Mouse (Mus musculus): ENCODE data around the gene Dnajc10. TPM values are rescaled to one million over a fixed set of nuclear protein-coding genes. Genes with fewer than 3 reads are reported as not detected.

Dnajc10 gene
- polyA plus RNA-seq, 1 experiment from 2014 or later, result 43.8 TPM

DNA sequence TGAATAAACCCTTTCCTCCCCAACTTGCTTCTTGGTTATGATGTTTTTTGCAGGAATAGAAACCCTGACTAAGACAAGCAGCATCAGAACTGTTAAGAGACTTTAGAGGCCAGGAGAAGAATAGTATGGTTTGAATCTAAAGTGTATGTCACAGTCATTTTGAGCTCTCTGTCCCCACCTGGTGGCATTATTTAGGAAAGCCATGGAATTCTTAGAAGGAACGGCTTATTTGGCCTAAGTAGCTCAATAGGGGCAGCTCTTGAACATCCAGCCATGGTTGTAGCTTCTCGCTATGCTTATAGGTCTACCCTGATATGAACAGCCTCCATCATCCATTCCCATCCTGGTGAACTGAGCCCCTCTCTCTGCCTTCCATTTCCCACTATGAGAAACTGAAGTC, 40.1 kb upstream of the Dnajc10 start:
- Histone ChIP-seq H3K27me3 (replicated peaks; ENCODE audit: insufficient read depth, low read length) (no peaks in the 10 kb centered on the region), H3K4me3 (ENCODE audit: low read depth, low read length) (no peak overlapping the region), H3K9me3 (ENCODE audit: low read length) (no peaks in the 10 kb centered on the region), H3K4me2 (replicated peaks; ENCODE audit: low read depth, low read length) (no peak overlapping the region), H3K9ac (replicated peaks; ENCODE audit: low read depth) (no peak overlapping the region), H3K4me1 (ENCODE audit: insufficient read depth, low read depth, low read length) (no peaks in the 10 kb centered on the region), H3K27ac (ENCODE audit: low read length) (no peak overlapping the region), H3K36me3 (ENCODE audit: insufficient read depth, low read length) (no peaks in the 10 kb centered on the region)
- no peak for TF ChIP-seq EP300 (IDR thresholded peaks at IDR 0.05)
- TF ChIP-seq CTCF (IDR thresholded peaks at IDR 0.05), result peak; percentile 67
- no peak for ATAC-seq
- WGBS, result 46% methylated on average over 2 of the region's 2 CpGs
- peak; percentile 36 for DNase-seq (ENCODE audit: low spot score)

DNA sequence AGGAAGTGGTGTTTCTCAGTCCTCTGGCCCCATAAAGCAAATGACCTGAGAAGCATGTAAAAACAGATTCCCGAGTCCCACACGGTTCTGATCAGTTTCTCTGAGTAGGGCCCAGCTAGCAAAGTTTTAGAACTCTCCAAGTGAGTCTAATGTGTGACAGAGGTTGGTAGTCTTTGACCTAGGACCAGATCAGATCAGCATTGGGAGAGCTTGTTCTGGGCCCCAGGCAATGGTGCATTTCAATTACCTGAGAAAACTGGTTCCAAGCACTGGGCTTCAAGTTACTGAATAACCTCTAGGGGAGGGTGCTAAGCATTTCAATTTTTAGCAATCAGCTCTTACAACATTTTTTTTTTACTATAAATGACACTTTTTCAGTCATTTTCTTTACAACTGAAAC, 33.1 kb upstream of the Dnajc10 start:
- H3K27me3 ChIP-seq (replicated peaks; ENCODE audit: insufficient read depth, low read length), result no peaks in the 10 kb centered on the region
- TF ChIP-seq EP300 (IDR thresholded peaks at IDR 0.05), result no peak
- no peak for TF ChIP-seq CTCF (IDR thresholded peaks at IDR 0.05)
- 68% methylated on average over 2 of the region's 2 CpGs for WGBS
- no peaks in the 10 kb centered on the region for H3K4me1 ChIP-seq (ENCODE audit: insufficient read depth, low read depth, low read length)
- no peak overlapping the region for H3K4me3 ChIP-seq (ENCODE audit: low read depth, low read length)
- ATAC-seq (no peak), DNase-seq (ENCODE audit: low spot score) (no peak)
- no peak overlapping the region for H3K9ac ChIP-seq (replicated peaks; ENCODE audit: low read depth)
- no peaks in the 10 kb centered on the region for H3K9me3 ChIP-seq (ENCODE audit: low read length)
- no peaks in the 10 kb centered on the region for H3K36me3 ChIP-seq (ENCODE audit: insufficient read depth, low read length)
- H3K27ac ChIP-seq (ENCODE audit: low read length), result no peak overlapping the region
- no peak overlapping the region for H3K4me2 ChIP-seq (replicated peaks; ENCODE audit: low read depth, low read length)

DNA sequence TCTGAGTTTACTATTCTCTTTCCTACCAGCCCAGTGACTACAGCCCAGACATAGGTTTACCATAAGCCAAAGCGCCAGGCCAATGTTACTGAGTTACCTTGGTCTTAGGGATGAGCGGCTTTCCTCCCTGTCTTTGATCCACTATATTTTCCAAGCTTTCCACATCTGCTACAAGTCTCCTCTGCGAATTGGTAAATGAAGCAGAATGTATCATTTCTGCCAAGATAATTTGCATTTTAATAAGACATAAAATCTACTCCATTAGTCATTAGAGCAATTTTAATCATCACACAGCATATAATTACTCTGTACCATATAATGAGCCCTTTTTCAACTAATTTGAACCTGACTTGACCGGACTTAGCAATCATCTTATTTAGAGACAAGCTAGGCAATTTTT, 28.9 kb upstream of the Dnajc10 start:
- Histone ChIP-seq H3K4me2 (replicated peaks; ENCODE audit: low read depth, low read length) (no peak overlapping the region), H3K4me3 (ENCODE audit: low read depth, low read length) (no peak overlapping the region), H3K27me3 (replicated peaks; ENCODE audit: insufficient read depth, low read length) (no peaks in the 10 kb centered on the region), H3K9ac (replicated peaks; ENCODE audit: low read depth) (no peak overlapping the region), H3K4me1 (ENCODE audit: insufficient read depth, low read depth, low read length) (no peaks in the 10 kb centered on the region), H3K27ac (ENCODE audit: low read length) (no peak overlapping the region), H3K9me3 (ENCODE audit: low read length) (no peaks in the 10 kb centered on the region), H3K36me3 (ENCODE audit: insufficient read depth, low read length) (no peaks in the 10 kb centered on the region)
- DNase-seq (ENCODE audit: low spot score) (no peak), ATAC-seq (no peak)
- WGBS, result 89% methylated on average over 4 of the region's 4 CpGs
- TF ChIP-seq EP300 (IDR thresholded peaks at IDR 0.05) (no peak), CTCF (IDR thresholded peaks at IDR 0.05) (no peak)

DNA sequence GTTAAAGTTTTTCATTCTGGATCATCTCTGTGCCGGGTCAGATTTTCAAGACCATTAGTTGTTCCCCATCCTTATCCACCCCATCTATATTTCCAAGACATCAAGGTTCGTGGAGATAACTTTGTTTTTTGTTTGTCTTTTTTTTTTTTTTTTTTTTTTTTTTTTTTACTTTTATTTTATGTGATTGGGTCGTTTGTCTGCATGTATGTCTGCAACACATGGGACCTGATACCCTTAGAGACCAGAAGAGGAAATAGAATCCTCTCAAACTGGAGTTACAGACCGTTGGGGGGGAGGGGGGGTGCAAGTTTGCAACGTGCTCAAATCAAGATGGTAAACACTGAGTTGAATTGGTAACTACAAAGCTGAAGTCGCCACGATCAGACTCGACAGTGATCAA, 23.1 kb upstream of the Dnajc10 start, which contains the start of gene Prdx6b:
Gene Prdx6b, plus strand, starts transcription at position 301 of the 400 bp plus-strand sequence.
- H3K9me3 ChIP-seq (ENCODE audit: low read length), result no peaks in the 10 kb centered on the region
- TF ChIP-seq CTCF (IDR thresholded peaks at IDR 0.05), result no peak
- no peaks in the 10 kb centered on the region for H3K36me3 ChIP-seq (ENCODE audit: insufficient read depth, low read length)
- H3K4me2 ChIP-seq (replicated peaks; ENCODE audit: low read depth, low read length), result no peak within 1 kb of the TSS
- no peak within 1 kb of the TSS for H3K27ac ChIP-seq (ENCODE audit: low read length)
- H3K4me1 ChIP-seq (ENCODE audit: insufficient read depth, low read depth, low read length), result no peaks in the 10 kb centered on the region
- 80% methylated on average over 8 of the region's 8 CpGs for WGBS
- no peaks in the 10 kb centered on the region for H3K27me3 ChIP-seq (replicated peaks; ENCODE audit: insufficient read depth, low read length)
- DNase-seq (ENCODE audit: low spot score) (no peak), ATAC-seq (no peak)
- no peak within 1 kb of the TSS for H3K4me3 ChIP-seq (ENCODE audit: low read depth, low read length)
- no peak within 1 kb of the TSS for H3K9ac ChIP-seq (replicated peaks; ENCODE audit: low read depth)

DNA sequence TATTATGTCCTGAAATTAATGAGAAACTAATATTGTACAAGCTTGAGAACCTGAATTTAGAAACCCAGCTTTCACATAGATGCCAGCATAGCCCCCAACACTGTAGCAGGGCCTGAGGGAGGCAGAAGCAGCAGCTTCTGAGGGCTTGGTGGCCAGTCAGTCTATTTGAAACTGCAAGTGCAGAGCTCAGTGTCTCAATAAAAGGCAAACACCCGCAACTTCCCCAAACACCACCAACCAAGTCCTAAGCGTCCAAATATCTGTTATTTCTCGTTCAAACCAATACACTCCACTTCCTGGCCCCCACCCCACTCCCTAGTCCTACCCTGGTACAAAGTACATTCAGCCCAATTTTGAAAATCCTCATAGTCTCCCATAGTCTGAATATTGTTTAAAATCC, 16.9 kb upstream of the Dnajc10 start:
- H3K4me3 ChIP-seq (ENCODE audit: low read depth, low read length), result no peak overlapping the region
- H3K36me3 ChIP-seq (ENCODE audit: insufficient read depth, low read length), result no peaks in the 10 kb centered on the region
- H3K4me2 ChIP-seq (replicated peaks; ENCODE audit: low read depth, low read length), result no peak overlapping the region
- H3K9me3 ChIP-seq (ENCODE audit: low read length), result no peaks in the 10 kb centered on the region
- TF ChIP-seq CTCF (IDR thresholded peaks at IDR 0.05), result no peak
- no peak for TF ChIP-seq EP300 (IDR thresholded peaks at IDR 0.05)
- 52% methylated on average over 3 of the region's 3 CpGs for WGBS
- no peak for ATAC-seq
- H3K27ac ChIP-seq (ENCODE audit: low read length), result no peak overlapping the region
- no peak overlapping the region for H3K9ac ChIP-seq (replicated peaks; ENCODE audit: low read depth)
- DNase-seq (ENCODE audit: low spot score), result no peak
- H3K4me1 ChIP-seq (ENCODE audit: insufficient read depth, low read depth, low read length), result no peaks in the 10 kb centered on the region
- no peaks in the 10 kb centered on the region for H3K27me3 ChIP-seq (replicated peaks; ENCODE audit: insufficient read depth, low read length)

DNA sequence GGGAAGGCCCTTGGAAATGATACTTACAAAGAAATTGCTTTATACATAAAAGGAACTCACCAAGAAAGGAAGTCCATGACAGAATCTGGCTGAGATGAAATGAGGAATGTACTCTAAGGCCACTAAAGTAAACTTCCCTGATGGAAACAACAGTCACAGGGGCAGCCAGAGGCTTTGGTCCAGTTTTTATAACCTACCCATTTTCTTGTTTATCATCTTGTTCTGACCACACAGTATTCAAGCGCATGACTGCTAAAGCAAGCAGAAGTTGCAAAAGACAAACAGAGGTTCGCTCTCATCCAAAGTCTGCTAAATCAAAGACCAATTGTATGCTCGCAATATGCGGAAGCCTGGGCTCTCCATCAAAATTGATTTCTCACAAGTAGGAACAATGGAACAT, 14.5 kb upstream of the Dnajc10 start:
- H3K36me3 ChIP-seq (ENCODE audit: insufficient read depth, low read length), result no peaks in the 10 kb centered on the region
- TF ChIP-seq CTCF (IDR thresholded peaks at IDR 0.05) (no peak), EP300 (IDR thresholded peaks at IDR 0.05) (no peak)
- H3K9ac ChIP-seq (replicated peaks; ENCODE audit: low read depth), result no peak overlapping the region
- H3K4me2 ChIP-seq (replicated peaks; ENCODE audit: low read depth, low read length), result no peak overlapping the region
- DNase-seq (ENCODE audit: low spot score), result peak; percentile 57
- no peaks in the 10 kb centered on the region for H3K27me3 ChIP-seq (replicated peaks; ENCODE audit: insufficient read depth, low read length)
- peak; percentile 65 for ATAC-seq
- no peak overlapping the region for H3K27ac ChIP-seq (ENCODE audit: low read length)
- H3K9me3 ChIP-seq (ENCODE audit: low read length), result no peaks in the 10 kb centered on the region
- H3K4me3 ChIP-seq (ENCODE audit: low read depth, low read length), result no peak overlapping the region
- no peaks in the 10 kb centered on the region for H3K4me1 ChIP-seq (ENCODE audit: insufficient read depth, low read depth, low read length)
- WGBS, result 40% methylated on average over 4 of the region's 4 CpGs

DNA sequence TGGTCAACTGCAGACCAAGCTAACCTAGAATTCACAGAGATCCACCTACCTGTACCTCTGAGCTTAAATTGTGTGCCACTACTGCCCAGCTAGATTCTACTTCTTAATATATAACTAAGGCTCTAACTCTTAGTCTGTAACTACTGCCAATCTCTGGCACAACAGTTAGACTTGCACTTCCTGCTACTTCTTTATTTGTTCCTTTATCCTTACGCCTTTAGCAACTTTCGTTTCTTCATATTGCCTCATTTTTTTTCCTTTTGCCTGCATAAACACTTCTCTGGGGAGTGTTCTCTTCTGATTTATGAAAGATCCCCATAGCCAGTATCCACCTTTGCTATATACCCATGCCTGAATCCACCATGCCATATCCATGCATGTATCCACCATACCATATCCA, 11.3 kb upstream of the Dnajc10 start:
- no peaks in the 10 kb centered on the region for H3K27me3 ChIP-seq (replicated peaks; ENCODE audit: insufficient read depth, low read length)
- DNase-seq (ENCODE audit: low spot score), result no peak
- H3K4me3 ChIP-seq (ENCODE audit: low read depth, low read length), result no peak overlapping the region
- no peak for ATAC-seq
- 74% methylated on average over 2 of the region's 2 CpGs for WGBS
- no peak overlapping the region for H3K9ac ChIP-seq (replicated peaks; ENCODE audit: low read depth)
- no peak for TF ChIP-seq CTCF (IDR thresholded peaks at IDR 0.05)
- no peak for TF ChIP-seq EP300 (IDR thresholded peaks at IDR 0.05)
- no peaks in the 10 kb centered on the region for H3K36me3 ChIP-seq (ENCODE audit: insufficient read depth, low read length)
- no peaks in the 10 kb centered on the region for H3K4me1 ChIP-seq (ENCODE audit: insufficient read depth, low read depth, low read length)
- H3K4me2 ChIP-seq (replicated peaks; ENCODE audit: low read depth, low read length), result no peak overlapping the region
- H3K27ac ChIP-seq (ENCODE audit: low read length), result no peak overlapping the region
- no peaks in the 10 kb centered on the region for H3K9me3 ChIP-seq (ENCODE audit: low read length)
